Mouse (Mus musculus) hindbrain, embryonic 13.5 days (tissue): ENCODE results near the gene Mov10l1. TPM values are rescaled to one million over a fixed set of nuclear protein-coding genes. Genes with fewer than 3 reads are reported as not detected.
A peak's percentile ranks its signal among the peaks of the same experiment; 100 is the strongest.

Experiments
- ATAC-seq: fragments of 200-750 bp; cut with Nextera tagmentation; 2 replicates; pipeline ENCODE4 v1.8.0; 2017; ENCODE audit warnings: moderate TSS enrichment; ENCODE audit not compliant: low FRiP score
- H3K27ac ChIP-seq: fragments of 300-500 bp; sonication (generic); 2 replicates; pipeline ENCODE4 v1.5.1; 2015; ENCODE audit warnings: inconsistent platforms, mild to moderate bottlenecking, moderate library complexity
- H3K27me3 ChIP-seq: fragments of 300-500 bp; sonication (generic); 2 replicates; pipeline ENCODE4 v1.6.1; 2015; ENCODE audit warnings: mild to moderate bottlenecking, inconsistent platforms
- H3K36me3 ChIP-seq: fragments of 300-500 bp; sonication (generic); 2 replicates; pipeline ENCODE4 v1.6.1; 2015; ENCODE audit warnings: mild to moderate bottlenecking, inconsistent platforms
- H3K4me1 ChIP-seq: fragments of 300-500 bp; sonication (generic); replicated peaks from 2 replicates; pipeline ENCODE4 v1.6.1; 2015; ENCODE audit warnings: inconsistent platforms
- H3K4me2 ChIP-seq: fragments of 300-500 bp; sonication (generic); 2 replicates; pipeline ENCODE4 v1.6.1; 2015; ENCODE audit warnings: inconsistent platforms, mild to moderate bottlenecking, moderate library complexity
- H3K4me3 ChIP-seq: fragments of 300-500 bp; sonication (generic); 2 replicates; pipeline ENCODE4 v1.5.1; 2015; ENCODE audit warnings: mild to moderate bottlenecking, inconsistent platforms
- H3K9ac ChIP-seq: fragments of 300-500 bp; sonication (generic); 2 replicates; pipeline ENCODE4 v1.6.1; 2015; ENCODE audit warnings: mild to moderate bottlenecking, inconsistent platforms
- H3K9me3 ChIP-seq: fragments of 300-500 bp; sonication (generic); 2 replicates; pipeline ENCODE4 v1.6.1; 2016; ENCODE audit warnings: inconsistent platforms
- WGBS: fragments of 180-500 bp; shearing (Covaris S2); methylation state at CpG from one replicate; pipeline ENCODE4 v1.1.7; 2015; 5-methylcytosine and 5-hydroxymethylcytosine counted together
- polyA plus RNA-seq: library from polyadenylated mRNA; unstranded; fragments of >200 nt; fragmentation: Nextera tagmentation; extraction: Ambion mirVana; gene quantifications from 2 replicates; pipeline ENCODE4 v1.2.1, GENCODE M21; 2015

Mov10l1 gene
- polyA plus RNA-seq, 1 experiment from 2014 or later, result not detected

DNA sequence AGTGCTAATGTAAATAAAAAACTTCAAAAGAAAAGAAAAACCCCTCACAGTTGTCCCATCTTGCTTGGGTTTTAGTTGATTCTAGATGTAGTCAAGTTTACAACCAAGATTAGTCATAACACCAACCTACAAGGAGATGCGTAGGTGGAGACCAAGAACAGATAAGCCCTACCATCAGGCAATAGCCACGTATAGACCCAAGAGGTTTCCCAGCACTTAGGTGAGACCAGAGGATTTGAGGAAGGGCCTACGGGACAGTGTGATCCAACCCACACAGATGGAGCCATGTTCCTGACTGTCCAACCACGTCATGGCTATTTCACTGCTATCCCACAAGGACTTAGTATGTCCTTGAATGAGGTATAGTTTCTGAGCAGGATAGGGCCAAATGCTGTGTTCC is 10.4 kb upstream of the Mov10l1 start:
- Histone ChIP-seq H3K9ac (no peak overlapping the region), H3K27me3 (no peaks in the 10 kb centered on the region), H3K9me3 (no peaks in the 10 kb centered on the region), H3K4me2 (no peak overlapping the region), H3K4me3 (no peak overlapping the region), H3K4me1 (no peaks in the 10 kb centered on the region), H3K36me3 (no peaks in the 10 kb centered on the region), H3K27ac (no peak overlapping the region)
- WGBS, result 91% methylated on average over 4 of the region's 4 CpGs
- ATAC-seq, result no peak

DNA sequence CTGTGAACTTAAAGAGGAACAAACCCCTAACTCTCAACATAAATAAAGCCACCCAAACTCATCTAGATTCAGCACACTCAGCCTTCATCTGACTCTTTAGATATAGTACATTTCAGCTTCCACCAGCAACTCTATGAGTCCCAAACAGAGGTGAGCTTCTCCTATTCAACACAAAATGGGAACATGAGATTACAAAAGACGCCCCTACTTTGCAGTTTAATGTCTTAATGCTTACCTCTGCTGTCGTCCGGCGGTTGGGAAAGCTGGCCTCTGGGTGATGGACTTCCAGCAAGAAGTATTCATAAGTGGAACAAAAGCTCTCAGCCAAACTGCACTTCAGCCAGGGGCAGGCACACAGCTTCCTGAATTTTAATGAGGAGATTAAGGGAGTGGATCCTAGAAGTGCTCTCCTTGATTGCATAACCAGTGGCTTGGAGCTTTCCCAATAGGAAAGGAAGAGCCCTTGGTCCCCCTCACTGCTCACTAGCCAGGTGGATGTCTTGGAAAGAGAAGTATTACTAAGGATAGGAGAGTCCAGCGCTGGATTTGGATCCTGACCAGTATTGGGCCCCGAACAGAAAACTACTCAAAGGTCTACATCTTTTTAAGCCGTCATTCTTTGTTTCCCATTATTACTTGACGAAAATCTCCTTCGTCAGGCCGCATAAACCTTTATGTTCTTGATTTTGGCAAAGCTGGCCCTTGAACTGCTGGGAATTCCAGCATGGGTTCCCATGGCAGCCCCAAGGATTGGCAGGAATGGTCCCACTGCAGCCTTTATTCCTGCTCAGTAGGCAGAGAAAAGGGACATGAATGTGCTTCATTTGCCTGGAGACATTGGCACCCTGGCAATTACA is 4.2 kb upstream of the Mov10l1 start, which contains the start of gene Mlc1:
Mlc1 (minus strand) TSS at position 727 of the 857 bp plus-strand sequence.
- Histone ChIP-seq H3K4me1 (peaks cover 15% of the 10 kb centered on the region; the same call in 1 of the 2 replicates), H3K9me3 (no peaks in the 10 kb centered on the region), H3K4me3 (peak within 1 kb of the TSS; percentile 8; the same call in 1 of the 2 replicates), H3K4me2 (peak within 1 kb of the TSS; percentile 32), H3K27ac (peak within 1 kb of the TSS; percentile 68), H3K9ac (no peak within 1 kb of the TSS), H3K27me3 (no peaks in the 10 kb centered on the region), H3K36me3 (no peaks in the 10 kb centered on the region)
- peak; percentile 91 for ATAC-seq
- 20% methylated on average over 10 of the region's 10 CpGs for WGBS

DNA sequence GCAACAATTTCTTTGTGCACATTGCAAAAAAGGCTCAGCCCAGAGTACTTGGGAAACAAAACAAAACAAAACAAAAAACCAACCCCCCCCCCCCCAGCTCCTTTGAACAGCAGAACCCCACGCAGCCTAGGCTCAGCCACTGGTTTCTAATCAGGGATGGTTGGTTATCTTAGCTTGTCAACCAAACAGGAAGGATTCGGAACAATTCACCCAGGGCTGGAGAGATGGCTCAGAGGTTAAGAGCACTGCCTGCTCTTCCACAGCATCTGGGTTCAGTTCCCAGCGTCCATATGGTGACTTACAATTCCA is 3.6 kb upstream of the Mov10l1 start:
- Histone ChIP-seq H3K27ac (peak overlapping the region; percentile 68), H3K4me2 (no peak overlapping the region), H3K36me3 (no peaks in the 10 kb centered on the region), H3K27me3 (no peaks in the 10 kb centered on the region), H3K9ac (no peak overlapping the region), H3K4me3 (no peak overlapping the region), H3K4me1 (peaks cover 15% of the 10 kb centered on the region; the same call in 1 of the 2 replicates), H3K9me3 (no peaks in the 10 kb centered on the region)
- peak; percentile 84; the same call in 1 of the 2 replicates for ATAC-seq
- WGBS, result 6% methylated on average over 3 of the region's 3 CpGs

DNA sequence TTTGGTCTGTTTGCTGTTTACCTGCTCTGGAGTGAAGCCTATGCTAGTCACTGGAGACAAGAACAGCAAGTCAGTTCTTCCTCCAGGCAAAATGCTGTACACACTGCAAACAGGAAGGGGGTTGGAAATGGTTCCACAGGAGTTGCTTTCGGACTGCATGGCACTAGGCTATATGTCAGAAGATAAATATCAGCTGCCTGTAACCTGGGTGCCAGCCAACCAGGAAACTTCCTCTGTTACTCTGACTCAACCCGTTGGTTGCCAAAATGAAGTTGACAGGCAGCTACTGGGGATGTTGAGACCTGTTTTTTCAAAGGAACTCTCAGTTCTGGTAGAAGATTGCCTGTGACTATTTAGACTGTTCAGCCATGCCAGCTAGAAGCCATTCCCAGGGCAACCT is 6.5 kb downstream of the Mov10l1 start:
- H3K36me3 ChIP-seq, result no peaks in the 10 kb centered on the region
- ATAC-seq, result no peak
- H3K27me3 ChIP-seq, result no peaks in the 10 kb centered on the region
- H3K27ac ChIP-seq, result no peak overlapping the region
- 82% methylated on average over 2 of the region's 2 CpGs for WGBS
- H3K9me3 ChIP-seq, result no peaks in the 10 kb centered on the region
- no peak overlapping the region for H3K4me3 ChIP-seq
- H3K9ac ChIP-seq, result no peak overlapping the region
- no peak overlapping the region for H3K4me2 ChIP-seq
- no peaks in the 10 kb centered on the region for H3K4me1 ChIP-seq

DNA sequence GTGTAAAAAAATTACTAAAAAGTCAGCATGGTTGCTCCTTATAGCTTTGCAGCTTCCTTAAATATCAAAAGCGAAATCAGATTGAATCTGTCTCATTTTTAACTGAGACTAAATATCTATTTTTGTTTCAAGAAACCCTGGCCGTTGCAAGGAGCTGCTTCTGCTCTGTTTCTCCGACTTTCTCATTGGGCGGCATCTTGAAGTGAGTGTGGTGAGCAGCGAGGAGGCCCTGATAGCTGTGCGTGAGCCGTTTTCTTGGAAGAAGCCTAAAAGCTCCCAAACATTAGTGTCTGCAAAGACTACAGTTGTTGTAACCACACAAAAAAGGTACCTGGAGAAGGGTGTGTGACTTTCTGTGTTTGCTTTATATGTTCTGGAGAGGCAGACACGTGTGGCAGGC is 15.9 kb downstream of the Mov10l1 start:
- no peaks in the 10 kb centered on the region for H3K4me1 ChIP-seq
- H3K27ac ChIP-seq, result no peak overlapping the region
- H3K9me3 ChIP-seq, result no peaks in the 10 kb centered on the region
- H3K27me3 ChIP-seq, result no peaks in the 10 kb centered on the region
- no peak for ATAC-seq
- H3K4me2 ChIP-seq, result no peak overlapping the region
- H3K4me3 ChIP-seq, result no peak overlapping the region
- H3K9ac ChIP-seq, result no peak overlapping the region
- H3K36me3 ChIP-seq, result no peaks in the 10 kb centered on the region
- WGBS, result 89% methylated on average over 8 of the region's 8 CpGs

DNA sequence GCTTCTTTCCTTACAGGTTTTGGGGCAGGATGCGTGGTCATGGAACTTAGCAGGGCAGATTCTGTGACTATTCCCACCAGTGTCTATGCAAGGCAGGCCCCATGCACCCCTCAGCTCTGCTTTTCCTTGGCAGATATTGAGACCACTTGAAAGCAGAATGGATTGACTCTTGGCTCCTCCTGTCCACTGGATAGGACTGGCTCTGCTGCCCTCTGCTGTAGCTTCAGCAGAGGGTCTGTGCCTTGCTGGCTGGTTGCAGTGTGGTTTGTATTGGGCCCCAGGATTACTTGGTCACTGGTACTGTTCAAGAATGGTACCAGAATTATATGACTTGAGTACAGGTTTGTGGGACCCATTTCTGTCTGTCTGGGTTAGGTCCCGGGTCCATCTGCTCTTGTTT is 16.4 kb downstream of the Mov10l1 start:
- H3K27me3 ChIP-seq, result no peaks in the 10 kb centered on the region
- WGBS, result 79% methylated on average over 2 of the region's 2 CpGs
- no peak for ATAC-seq
- H3K9ac ChIP-seq, result no peak overlapping the region
- no peak overlapping the region for H3K27ac ChIP-seq
- no peaks in the 10 kb centered on the region for H3K4me1 ChIP-seq
- no peaks in the 10 kb centered on the region for H3K9me3 ChIP-seq
- H3K36me3 ChIP-seq, result no peaks in the 10 kb centered on the region
- H3K4me3 ChIP-seq, result no peak overlapping the region
- H3K4me2 ChIP-seq, result no peak overlapping the region

DNA sequence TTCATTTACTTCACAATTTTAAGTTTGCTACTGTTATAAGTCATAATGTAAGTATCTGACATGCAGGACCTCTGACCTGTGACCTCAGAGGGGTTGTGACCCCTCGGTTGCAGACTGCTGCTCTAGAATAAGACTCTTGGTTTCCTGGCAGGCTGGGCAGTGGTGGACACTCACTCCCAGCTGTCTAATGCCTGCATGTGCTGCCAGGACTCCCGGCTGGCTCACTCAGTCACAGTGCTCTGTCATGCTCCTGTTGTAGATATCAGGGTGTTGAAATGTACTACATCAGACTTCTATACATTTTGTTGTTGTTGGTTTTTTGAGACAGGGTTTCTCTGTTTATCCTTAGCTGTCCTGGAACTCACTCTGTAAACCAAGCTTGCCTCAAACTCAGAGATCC is 17.7 kb downstream of the Mov10l1 start:
- no peaks in the 10 kb centered on the region for H3K36me3 ChIP-seq
- H3K4me1 ChIP-seq, result no peaks in the 10 kb centered on the region
- no peak for ATAC-seq
- H3K9ac ChIP-seq, result no peak overlapping the region
- no peaks in the 10 kb centered on the region for H3K9me3 ChIP-seq
- no peaks in the 10 kb centered on the region for H3K27me3 ChIP-seq
- WGBS, result 68% methylated on average over 2 of the region's 2 CpGs
- H3K27ac ChIP-seq, result no peak overlapping the region
- H3K4me3 ChIP-seq, result no peak overlapping the region
- no peak overlapping the region for H3K4me2 ChIP-seq

DNA sequence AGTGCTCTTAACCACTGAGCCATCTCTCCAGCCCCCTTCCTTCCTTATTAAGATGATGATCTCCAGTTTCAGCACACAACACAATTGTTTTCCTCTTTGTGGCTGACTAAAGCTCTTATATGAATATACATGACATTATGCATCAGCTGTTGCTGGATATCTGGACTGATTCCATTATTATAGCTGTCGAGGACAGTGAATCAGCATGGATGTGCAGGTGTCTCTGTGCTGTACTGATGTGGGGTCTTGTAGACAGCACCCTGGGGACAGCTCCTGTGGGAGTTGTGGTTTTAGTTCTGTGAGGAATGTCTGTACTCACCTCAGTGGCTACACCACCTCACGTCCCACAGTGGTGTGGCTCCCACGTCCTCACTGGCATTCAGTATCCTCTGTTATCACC is 18.5 kb downstream of the Mov10l1 start:
- H3K4me2 ChIP-seq, result no peak overlapping the region
- 71% methylated on average over 3 of the region's 3 CpGs for WGBS
- ATAC-seq, result no peak
- no peak overlapping the region for H3K4me3 ChIP-seq
- H3K9ac ChIP-seq, result no peak overlapping the region
- H3K36me3 ChIP-seq, result no peaks in the 10 kb centered on the region
- no peaks in the 10 kb centered on the region for H3K27me3 ChIP-seq
- no peaks in the 10 kb centered on the region for H3K4me1 ChIP-seq
- H3K27ac ChIP-seq, result no peak overlapping the region
- no peaks in the 10 kb centered on the region for H3K9me3 ChIP-seq

DNA sequence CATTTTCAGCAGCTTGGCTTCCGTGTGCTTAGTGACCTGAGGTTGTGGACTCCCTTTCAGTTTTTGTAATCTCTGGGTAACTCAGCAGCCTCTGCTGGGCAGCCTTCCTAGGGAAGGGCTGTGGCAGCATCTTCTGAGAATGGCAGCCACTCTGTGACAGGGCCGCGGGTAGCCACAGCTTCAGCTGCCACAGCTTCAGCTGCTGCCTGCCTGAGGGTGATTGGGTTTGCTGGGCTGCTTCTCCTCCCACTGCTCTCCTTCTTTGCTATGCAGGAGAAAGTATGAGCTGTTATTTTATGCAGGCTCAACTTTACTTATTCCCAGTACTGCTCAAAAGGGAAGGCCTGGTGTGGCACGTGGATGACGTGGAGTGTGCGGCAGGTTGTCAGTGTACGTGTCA is 24.3 kb downstream of the Mov10l1 start:
- H3K4me3 ChIP-seq, result no peak overlapping the region
- H3K4me1 ChIP-seq, result no peaks in the 10 kb centered on the region
- 86% methylated on average over 7 of the region's 7 CpGs for WGBS
- no peak overlapping the region for H3K27ac ChIP-seq
- ATAC-seq, result no peak
- no peaks in the 10 kb centered on the region for H3K27me3 ChIP-seq
- no peak overlapping the region for H3K9ac ChIP-seq
- no peak overlapping the region for H3K4me2 ChIP-seq
- no peaks in the 10 kb centered on the region for H3K9me3 ChIP-seq
- no peaks in the 10 kb centered on the region for H3K36me3 ChIP-seq

DNA sequence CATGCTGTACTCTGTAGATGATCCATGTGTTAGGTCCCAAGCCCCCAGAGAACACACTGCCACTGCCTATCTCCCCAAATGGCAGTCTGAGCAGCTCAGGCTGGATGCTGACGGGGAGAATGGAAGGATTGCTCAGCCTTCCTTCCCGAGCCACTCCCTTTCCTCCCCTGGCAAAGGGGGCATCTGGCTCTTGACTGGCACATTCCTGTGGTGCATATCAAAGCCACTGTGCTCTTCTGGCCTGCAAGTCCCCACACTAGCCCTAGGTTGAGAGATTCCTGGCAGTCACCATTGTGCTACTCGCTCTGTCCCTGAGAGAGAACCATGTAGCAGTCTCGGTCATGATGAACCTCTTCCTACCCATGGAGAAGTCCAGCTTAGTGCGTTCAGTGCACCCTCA is 25.1 kb downstream of the Mov10l1 start:
- Histone ChIP-seq H3K4me3 (no peak overlapping the region), H3K27me3 (no peaks in the 10 kb centered on the region), H3K36me3 (no peaks in the 10 kb centered on the region), H3K27ac (no peak overlapping the region), H3K4me1 (no peaks in the 10 kb centered on the region), H3K9ac (no peak overlapping the region), H3K4me2 (no peak overlapping the region), H3K9me3 (no peaks in the 10 kb centered on the region)
- ATAC-seq, result no peak
- 91% methylated on average over 5 of the region's 5 CpGs for WGBS

DNA sequence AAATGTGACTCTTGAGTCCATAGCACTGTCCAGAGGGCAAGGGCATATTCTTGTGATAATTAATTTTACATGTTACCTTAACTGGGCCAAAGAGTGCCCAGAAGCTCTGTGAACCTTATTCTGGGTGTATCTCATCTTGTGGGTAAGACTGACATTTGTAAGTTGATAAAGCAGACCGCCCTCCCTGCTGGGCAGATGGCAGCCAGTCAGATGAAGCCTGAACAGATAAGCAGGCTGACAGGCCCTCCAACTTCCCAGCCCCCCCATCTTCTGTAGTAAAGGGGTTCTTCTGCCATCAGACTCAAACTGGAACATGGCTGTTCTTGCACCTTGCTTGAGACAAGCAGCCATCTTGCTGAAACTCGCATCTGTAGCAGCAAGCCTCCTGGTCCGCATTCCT is 34.0 kb downstream of the Mov10l1 start:
- Histone ChIP-seq H3K4me3 (no peak overlapping the region), H3K36me3 (no peaks in the 10 kb centered on the region), H3K4me1 (no peaks in the 10 kb centered on the region), H3K27ac (no peak overlapping the region), H3K27me3 (no peaks in the 10 kb centered on the region), H3K9ac (no peak overlapping the region), H3K9me3 (no peaks in the 10 kb centered on the region), H3K4me2 (no peak overlapping the region)
- no peak for ATAC-seq
- 93% methylated on average over 3 of the region's 3 CpGs for WGBS

DNA sequence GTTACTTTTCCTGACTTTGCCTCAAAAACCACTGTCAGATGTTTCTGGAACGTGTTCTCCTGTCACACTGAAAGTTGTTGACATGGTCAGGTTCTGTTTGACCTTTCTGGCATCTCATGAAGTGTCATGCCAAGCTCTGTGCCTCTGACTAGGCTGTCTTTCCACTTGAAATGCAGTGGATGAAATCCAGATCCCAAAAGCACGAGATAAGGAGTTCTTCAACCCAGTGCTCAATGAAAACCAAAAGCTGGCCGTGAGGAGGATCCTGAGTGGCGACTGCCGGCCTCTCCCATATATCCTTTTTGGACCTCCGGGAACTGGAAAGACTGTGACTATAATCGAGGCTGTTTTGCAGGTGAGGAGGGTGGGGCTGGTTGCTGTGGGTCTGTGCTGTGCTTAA is 37.4 kb downstream of the Mov10l1 start:
- Histone ChIP-seq H3K4me3 (no peak overlapping the region), H3K9me3 (no peaks in the 10 kb centered on the region), H3K27me3 (no peaks in the 10 kb centered on the region), H3K27ac (no peak overlapping the region), H3K4me1 (no peaks in the 10 kb centered on the region), H3K9ac (no peak overlapping the region), H3K36me3 (no peaks in the 10 kb centered on the region), H3K4me2 (no peak overlapping the region)
- WGBS, result 83% methylated on average over 7 of the region's 7 CpGs
- ATAC-seq, result no peak

DNA sequence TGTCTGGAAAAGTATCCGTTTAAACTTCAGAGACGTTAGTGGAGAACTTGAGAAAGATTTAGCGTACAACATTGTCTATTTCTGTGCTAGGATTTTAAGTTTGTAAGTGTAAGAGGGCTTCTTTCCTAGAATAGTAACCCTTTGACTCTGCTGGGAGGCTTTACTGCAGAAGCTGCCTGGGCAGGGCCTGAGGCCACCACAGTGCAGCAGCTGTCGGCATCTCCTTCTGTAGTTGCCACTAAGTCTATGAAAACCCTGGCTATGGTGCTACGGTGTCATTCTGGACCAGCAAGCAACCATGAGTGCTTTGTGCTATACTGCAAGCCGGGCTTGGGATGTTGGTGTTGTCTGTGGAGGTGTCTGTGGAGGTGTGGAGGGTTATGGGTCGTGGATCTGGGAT is 37.8 kb downstream of the Mov10l1 start:
- Histone ChIP-seq H3K4me2 (no peak overlapping the region), H3K27ac (no peak overlapping the region), H3K4me3 (no peak overlapping the region), H3K36me3 (no peaks in the 10 kb centered on the region), H3K4me1 (no peaks in the 10 kb centered on the region), H3K9me3 (no peaks in the 10 kb centered on the region), H3K27me3 (no peaks in the 10 kb centered on the region), H3K9ac (no peak overlapping the region)
- 86% methylated on average over 7 of the region's 7 CpGs for WGBS
- no peak for ATAC-seq
